Mouse (Mus musculus): ENCODE data around the gene Alyref. TPM values are rescaled to one million over a fixed set of nuclear protein-coding genes. Genes with fewer than 3 reads are reported as not detected.

Gene Alyref
- polyA plus RNA-seq, 1 experiment from 2014 or later: 19.6 TPM

- WGBS: 82% methylated on average over 6 of the region's 6 CpGs
- ATAC-seq: no peak
- H3K27ac ChIP-seq (ENCODE audit: low read length): no peak overlapping the region
These were observed 55.8 kb downstream of the Alyref start for GRCm38 (mm10) chr11:120542376-120542775.

More at GRCm38 (mm10) chr11:120542376-120542775, 55.8 kb downstream of the Alyref start:
- Histone ChIP-seq H3K4me1 (ENCODE audit: control insufficient read depth, insufficient read depth, low read length) (peaks cover 31% of the 10 kb centered on the region), H3K4me2 (ENCODE audit: low read depth, low read length) (no peak overlapping the region), H3K9me3 (ENCODE audit: control insufficient read depth, low read length) (no peaks in the 10 kb centered on the region), H3K9ac (ENCODE audit: low read depth, low read length) (no peak overlapping the region), H3K36me3 (ENCODE audit: control insufficient read depth, insufficient read depth, low read length) (peaks cover 15% of the 10 kb centered on the region), H3K4me3 (ENCODE audit: low read length) (no peak overlapping the region), H3K27me3 (replicated peaks; ENCODE audit: control insufficient read depth, insufficient read depth, low read length) (no peaks in the 10 kb centered on the region)

Small RNA genes lying within 50 kb of the gene (microRNA-seq; reads per million reads assigned to microRNA genes)
- 0.91 reads per million for gene Mir6936

Other genes starting within 250 kb of the Alyref start
- 2,886 and 2,944 TPM in 2 replicates for gene Actg1, start 249.8 kb downstream of the Alyref start, polyA plus RNA-seq (2015; fragmentation: Nextera tagmentation; extraction: Ambion mirVana)
- 0.55 TPM in 1 of 2 replicates, not detected in the other for gene Fscn2, start 236.8 kb downstream of the Alyref start, polyA plus RNA-seq (2015; fragmentation: Nextera tagmentation; extraction: Ambion mirVana)
- 26.6 and 28.6 TPM in 2 replicates for gene Faap100, start 219.6 kb downstream of the Alyref start, polyA plus RNA-seq (2015; fragmentation: Nextera tagmentation; extraction: Ambion mirVana)
- gene Nploc4, start 160.7 kb downstream of the Alyref start, polyA plus RNA-seq (2015; fragmentation: Nextera tagmentation; extraction: Ambion mirVana): 19.5 and 20.0 TPM in 2 replicates
- not detected in 2 replicates for gene Tspan10, start 155.7 kb downstream of the Alyref start, polyA plus RNA-seq (2015; fragmentation: Nextera tagmentation; extraction: Ambion mirVana)
- 0.35 and 0.39 TPM in 2 replicates for gene Pde6g, start 144.9 kb downstream of the Alyref start, polyA plus RNA-seq (2015; fragmentation: Nextera tagmentation; extraction: Ambion mirVana)
- 21.0 and 24.6 TPM in 2 replicates for gene Oxld1, start 140.3 kb downstream of the Alyref start, polyA plus RNA-seq (2015; fragmentation: Nextera tagmentation; extraction: Ambion mirVana)
- 27.1 and 31.3 TPM in 2 replicates for gene Ccdc137, start 140.2 kb downstream of the Alyref start, polyA plus RNA-seq (2015; fragmentation: Nextera tagmentation; extraction: Ambion mirVana)
- gene Arl16, start 130.8 kb downstream of the Alyref start, polyA plus RNA-seq (2015; fragmentation: Nextera tagmentation; extraction: Ambion mirVana): 32.6 and 38.9 TPM in 2 replicates
- 228 and 239 TPM in 2 replicates for gene Mrpl12, start 113.8 kb downstream of the Alyref start, polyA plus RNA-seq (2015; fragmentation: Nextera tagmentation; extraction: Ambion mirVana)
- 104 and 108 TPM in 2 replicates for gene Slc25a10, start 106.5 kb downstream of the Alyref start, polyA plus RNA-seq (2015; fragmentation: Nextera tagmentation; extraction: Ambion mirVana)
- gene Gcgr, start 67.7 kb downstream of the Alyref start, polyA plus RNA-seq (2015; fragmentation: Nextera tagmentation; extraction: Ambion mirVana): 0.76 TPM in 2 replicates
- 119 and 129 TPM in 2 replicates for gene Mcrip1, start 48.6 kb downstream of the Alyref start, polyA plus RNA-seq (2015; fragmentation: Nextera tagmentation; extraction: Ambion mirVana)
- 0.37 TPM in 1 of 2 replicates, not detected in the other for gene Ppp1r27, start 47.2 kb downstream of the Alyref start, polyA plus RNA-seq (2015; fragmentation: Nextera tagmentation; extraction: Ambion mirVana)
- 1,365 and 1,538 TPM in 2 replicates for gene P4hb, start 25.1 kb downstream of the Alyref start, polyA plus RNA-seq (2015; fragmentation: Nextera tagmentation; extraction: Ambion mirVana)
- 626 and 641 TPM in 2 replicates for gene Arhgdia, start 16.7 kb downstream of the Alyref start, polyA plus RNA-seq (2015; fragmentation: Nextera tagmentation; extraction: Ambion mirVana)
- gene Anapc11, start 56 bp upstream of the Alyref start, polyA plus RNA-seq (2015; fragmentation: Nextera tagmentation; extraction: Ambion mirVana): 164 and 171 TPM in 2 replicates
- gene Npb, start 10.1 kb upstream of the Alyref start, polyA plus RNA-seq (2015; fragmentation: Nextera tagmentation; extraction: Ambion mirVana): 2.7 and 3.8 TPM in 2 replicates
- gene Pcyt2, start 19.6 kb upstream of the Alyref start, polyA plus RNA-seq (2015; fragmentation: Nextera tagmentation; extraction: Ambion mirVana): 393 and 441 TPM in 2 replicates
- gene Sirt7, start 26.9 kb upstream of the Alyref start, polyA plus RNA-seq (2015; fragmentation: Nextera tagmentation; extraction: Ambion mirVana): 47.7 and 52.9 TPM in 2 replicates
- 16.3 and 16.9 TPM in 2 replicates for gene Mafg, start 35.2 kb upstream of the Alyref start, polyA plus RNA-seq (2015; fragmentation: Nextera tagmentation; extraction: Ambion mirVana)
- 24.8 and 26.6 TPM in 2 replicates for gene Pycr1, start 45.4 kb upstream of the Alyref start, polyA plus RNA-seq (2015; fragmentation: Nextera tagmentation; extraction: Ambion mirVana)
- 0.26 TPM in 1 of 2 replicates, not detected in the other for gene Myadml2, start 49.8 kb upstream of the Alyref start, polyA plus RNA-seq (2015; fragmentation: Nextera tagmentation; extraction: Ambion mirVana)
- gene Notum, start 62.8 kb upstream of the Alyref start, polyA plus RNA-seq (2015; fragmentation: Nextera tagmentation; extraction: Ambion mirVana): 0.54 and 1.0 TPM in 2 replicates
- 108 and 111 TPM in 2 replicates for gene Aspscr1, start 74.6 kb upstream of the Alyref start, polyA plus RNA-seq (2015; fragmentation: Nextera tagmentation; extraction: Ambion mirVana)
- gene Cenpx, start 115.4 kb upstream of the Alyref start, polyA plus RNA-seq (2015; fragmentation: Nextera tagmentation; extraction: Ambion mirVana): 159 and 174 TPM in 2 replicates
- 43.0 and 44.4 TPM in 2 replicates for gene Lrrc45, start 115.6 kb upstream of the Alyref start, polyA plus RNA-seq (2015; fragmentation: Nextera tagmentation; extraction: Ambion mirVana)
- 30.4 and 31.2 TPM in 2 replicates for gene Rac3, start 123.1 kb upstream of the Alyref start, polyA plus RNA-seq (2015; fragmentation: Nextera tagmentation; extraction: Ambion mirVana)
- 56.0 and 65.0 TPM in 2 replicates for gene Dcxr, start 128.9 kb upstream of the Alyref start, polyA plus RNA-seq (2015; fragmentation: Nextera tagmentation; extraction: Ambion mirVana)
- 1.7 and 2.3 TPM in 2 replicates for gene Cbr2, start 133.7 kb upstream of the Alyref start, polyA plus RNA-seq (2015; fragmentation: Nextera tagmentation; extraction: Ambion mirVana)
- gene Hmga1b, start 164.4 kb upstream of the Alyref start, polyA plus RNA-seq (2015; fragmentation: Nextera tagmentation; extraction: Ambion mirVana): 5.9 and 7.6 TPM in 2 replicates
- gene Rfng, start 185.8 kb upstream of the Alyref start, polyA plus RNA-seq (2015; fragmentation: Nextera tagmentation; extraction: Ambion mirVana): 40.6 and 40.7 TPM in 2 replicates
- gene Gps1, start 185.9 kb upstream of the Alyref start, polyA plus RNA-seq (2015; fragmentation: Nextera tagmentation; extraction: Ambion mirVana): 164 and 179 TPM in 2 replicates
- gene Dus1l, start 198.0 kb upstream of the Alyref start, polyA plus RNA-seq (2015; fragmentation: Nextera tagmentation; extraction: Ambion mirVana): 78.6 and 82.0 TPM in 2 replicates
- 42.0 and 47.6 TPM in 2 replicates for gene Fasn, start 226.2 kb upstream of the Alyref start, polyA plus RNA-seq (2015; fragmentation: Nextera tagmentation; extraction: Ambion mirVana)